Mouse (Mus musculus) layer of hippocampus, adult 2 months (tissue): ENCODE measurements around the gene Npepps. TPM values are rescaled to one million over a fixed set of nuclear protein-coding genes. Genes with fewer than 3 reads are reported as not detected.
"Not testable (repeated sequence)": the region's sequence is repeated elsewhere in the genome, so short reads cannot be mapped to it uniquely, and the experiment has no call there.

ENCODE experiments used
- DNase-seq, 2 experiments: peaks; one replicate each; pipeline ENCODE4 v3.0.0; 2022; ENCODE audit warnings: low spot score in 2 of 2
- H3K27ac ChIP-seq: fragments of 200-600 bp; 2 replicates; pipeline ENCODE4 v1.8.1; 2022
- H3K4me3 ChIP-seq: fragments of 200-600 bp; 2 replicates; pipeline ENCODE4 v1.8.1; 2022; ENCODE audit warnings: mild to moderate bottlenecking
- CTCF ChIP-seq: fragments of 200-600 bp; conservative IDR thresholded peaks from 2 replicates; pipeline ENCODE4 v1.8.1; 2022; ENCODE audit warnings: antibody characterized with exemption, mild to moderate bottlenecking, moderate library complexity
- total RNA-seq, 2 experiments: library from RNA; stranded (reverse); gene quantifications; 2 replicates each; pipeline ENCODE4 v1.2.3; 2021

Npepps gene
- total RNA-seq, 2 experiments from 2014 or later: 142 to 151 TPM

DNA sequence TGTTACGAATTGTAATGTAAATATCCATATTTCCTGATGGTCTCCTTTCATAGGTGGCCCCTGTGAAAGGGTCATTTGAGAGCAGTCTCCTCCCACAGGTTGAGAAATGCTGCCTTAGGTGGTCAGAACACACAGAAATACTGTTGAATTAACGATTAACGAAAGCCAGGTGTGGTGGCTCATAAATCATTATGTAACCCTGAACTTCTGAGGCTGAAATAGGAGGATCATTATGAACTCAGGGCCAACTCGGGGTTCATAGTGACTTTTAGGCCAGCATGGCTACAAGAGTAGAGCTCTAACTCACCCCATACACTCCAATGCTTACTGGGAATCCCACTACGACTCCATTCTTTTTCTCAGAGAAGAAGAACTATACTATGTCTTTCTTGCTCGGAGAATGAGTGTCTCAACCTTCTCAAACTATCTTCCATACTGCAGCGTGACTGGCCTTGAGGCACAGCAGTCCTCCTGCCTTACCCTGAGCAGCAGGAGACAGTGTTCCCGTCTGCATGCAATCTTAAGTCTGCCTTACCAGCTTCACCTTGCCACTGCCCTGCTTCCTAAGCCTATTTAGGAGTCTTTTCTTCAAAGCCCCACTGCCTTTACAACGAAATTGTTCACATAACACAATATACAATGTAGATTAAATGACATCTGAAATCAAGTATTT is 69.6 kb downstream of the Npepps start:
- H3K4me3 ChIP-seq: no peak overlapping the region
- no peak for TF ChIP-seq CTCF
- DNase-seq: no peak
- no peak overlapping the region for H3K27ac ChIP-seq

DNA sequence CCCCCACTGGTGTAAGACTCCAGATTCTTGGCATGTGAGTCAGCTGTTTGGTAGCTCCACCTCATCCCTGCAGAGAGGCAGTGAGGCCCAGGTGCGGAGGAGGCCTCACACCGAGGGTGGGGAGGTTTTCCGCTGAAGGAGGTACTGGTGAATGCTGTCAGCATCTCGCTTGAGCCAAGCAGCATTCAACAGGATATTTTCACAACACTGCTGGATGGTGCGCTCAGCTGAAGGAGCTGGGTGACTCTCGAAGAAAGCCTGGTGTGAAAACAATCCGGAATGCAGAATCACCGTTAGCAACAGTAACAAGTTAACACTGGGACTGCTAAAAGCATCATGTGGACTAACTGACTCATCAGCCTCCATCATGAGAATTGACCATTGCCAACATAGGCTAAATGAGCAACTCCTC is 73.4 kb downstream of the Npepps start:
- Histone ChIP-seq H3K4me3 (no peak overlapping the region), H3K27ac (no peak overlapping the region)
- TF ChIP-seq CTCF: no peak
- DNase-seq: no peak

DNA sequence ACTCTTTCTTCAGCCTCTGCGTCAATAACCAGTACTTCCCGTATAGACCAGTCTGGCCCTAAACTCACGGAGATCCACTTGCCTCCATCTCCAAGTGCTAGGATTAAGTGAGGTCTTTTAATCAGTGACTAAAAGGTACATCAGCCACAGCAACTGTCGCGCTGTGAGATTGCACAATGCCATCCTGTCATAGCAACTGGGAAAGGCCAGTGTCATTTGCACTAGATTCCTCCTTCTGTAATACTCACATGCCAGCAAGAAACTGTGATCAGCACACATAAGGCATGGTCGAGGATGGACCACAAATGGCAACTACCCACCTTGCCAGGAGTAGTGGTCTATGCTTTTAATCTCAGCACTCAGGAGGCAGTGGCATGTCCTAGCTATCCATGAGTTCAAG is 80.9 kb downstream of the Npepps start:
- Histone ChIP-seq H3K27ac (no peak overlapping the region), H3K4me3 (no peak overlapping the region)
- no peak for TF ChIP-seq CTCF
- no peak for DNase-seq

DNA sequence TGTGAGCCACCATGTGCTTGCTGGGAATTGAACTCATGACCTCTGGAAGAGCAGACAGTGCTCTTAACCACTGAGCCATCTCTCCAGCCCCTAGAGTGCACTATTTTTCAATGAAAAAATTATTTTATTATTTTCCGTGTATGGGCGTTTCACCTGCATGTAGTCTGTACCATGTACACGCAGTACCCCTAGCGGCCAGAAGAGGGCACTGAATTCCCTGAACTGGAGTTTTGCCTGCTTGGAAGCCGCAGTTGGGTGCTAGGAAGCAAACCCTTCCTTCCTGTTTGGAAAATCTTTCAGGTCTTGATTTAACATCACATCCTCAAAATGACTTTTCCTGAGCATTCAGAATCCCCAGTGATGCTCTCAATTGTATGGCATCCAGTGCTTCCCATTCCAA is 81.8 kb downstream of the Npepps start:
- TF ChIP-seq CTCF: peak; percentile 84
- peak in 1 of 2 experiments; percentile 30 for DNase-seq
- Histone ChIP-seq H3K27ac (no peak overlapping the region), H3K4me3 (no peak overlapping the region)

DNA sequence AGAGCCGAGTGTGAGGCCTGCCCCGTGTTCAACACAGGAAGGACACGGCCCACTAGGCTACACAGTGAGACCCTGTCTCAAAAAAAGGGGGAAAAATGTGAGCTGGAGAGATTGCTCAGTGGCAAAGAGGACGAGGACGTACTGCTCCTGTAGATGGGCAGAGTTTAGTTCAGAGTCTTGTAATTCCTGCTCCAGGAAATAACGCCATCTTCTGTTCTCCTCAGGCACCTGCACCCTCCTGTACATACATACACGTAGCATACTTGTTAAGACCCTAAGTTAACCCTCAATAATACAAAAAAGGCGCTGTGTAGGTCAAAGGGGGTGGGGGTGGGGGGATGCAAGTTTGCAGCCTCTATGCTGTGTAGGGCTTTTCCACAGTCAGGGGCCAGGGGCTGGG is 83.4 kb downstream of the Npepps start:
- no peak for DNase-seq
- Histone ChIP-seq H3K27ac (no peak overlapping the region), H3K4me3 (no peak overlapping the region)
- no peak for TF ChIP-seq CTCF

GRCm38 (mm10) chr11:97196541-97196940 is 83.9 kb downstream of the Npepps start:
- no peak for TF ChIP-seq CTCF
- Histone ChIP-seq H3K27ac (no peak overlapping the region), H3K4me3 (no peak overlapping the region)
- DNase-seq: no peak

GRCm38 (mm10) chr11:97192621-97192951 is 87.9 kb downstream of the Npepps start:
- Histone ChIP-seq H3K4me3 (no peak overlapping the region), H3K27ac (no peak overlapping the region)
- no peak for DNase-seq
- TF ChIP-seq CTCF: peak; percentile 56

DNA sequence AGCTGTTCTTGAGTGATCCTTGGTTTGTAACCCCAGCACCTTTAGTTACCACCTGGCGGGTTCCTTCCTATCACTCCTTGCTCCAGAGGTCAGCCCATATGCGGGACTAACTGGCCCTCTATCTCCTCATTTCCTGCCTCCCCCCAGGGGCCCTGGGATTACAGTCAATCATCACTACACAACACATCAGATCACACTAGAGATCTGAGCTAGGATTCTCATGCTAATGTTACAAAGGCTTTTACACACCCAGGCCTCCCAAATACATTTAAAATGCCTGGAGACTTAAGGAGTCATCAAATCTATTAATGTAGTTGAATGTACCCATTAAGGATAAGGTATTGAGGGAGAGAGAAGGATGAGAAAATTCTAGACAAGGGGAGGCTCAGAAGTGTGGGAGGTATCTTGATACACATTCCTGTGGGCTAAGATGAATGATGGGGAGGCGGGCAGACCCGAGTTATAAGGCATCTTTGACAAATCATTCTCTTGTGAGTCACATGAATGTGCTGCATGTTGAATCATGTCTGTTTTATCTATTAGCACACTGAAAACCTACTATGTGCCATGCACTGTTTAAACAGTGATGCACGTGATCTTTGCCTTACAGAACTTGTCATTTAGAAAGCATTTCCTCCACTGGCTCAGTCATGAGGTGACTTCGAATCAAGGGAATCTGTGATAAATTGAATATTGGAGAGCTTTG is 88.4 kb downstream of the Npepps start:
- TF ChIP-seq CTCF: no peak
- Histone ChIP-seq H3K27ac (no peak overlapping the region), H3K4me3 (no peak overlapping the region)
- DNase-seq: no peak

DNA sequence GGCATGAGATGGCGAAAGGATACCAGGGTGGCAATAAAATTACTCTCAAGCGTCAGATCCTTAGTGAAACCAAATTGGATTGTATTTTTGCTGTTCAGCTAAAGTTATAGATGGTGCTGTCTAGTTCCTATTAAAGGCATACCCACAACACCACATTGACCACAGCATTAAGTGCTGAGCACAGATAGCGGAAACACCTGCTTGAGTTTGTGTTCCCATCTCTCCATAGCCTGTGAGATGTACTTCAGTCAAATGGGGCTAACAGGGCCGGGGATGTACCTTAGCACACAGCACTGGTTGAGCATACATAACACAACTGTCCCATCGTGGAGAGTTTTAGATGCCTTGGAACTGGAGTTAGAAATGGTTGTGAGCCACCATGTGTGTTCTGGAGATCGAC is 89.4 kb downstream of the Npepps start:
- no peak overlapping the region for H3K27ac ChIP-seq
- TF ChIP-seq CTCF: no peak
- no peak for DNase-seq

GRCm38 (mm10) chr11:97189645-97190044 is 90.8 kb downstream of the Npepps start:
- H3K4me3 ChIP-seq, H3K27ac ChIP-seq, DNase-seq: not testable (repeated sequence)
- TF ChIP-seq CTCF: peak; percentile 36

More for the DNA sequence above, 89.4 kb downstream of the Npepps start:
- no peak overlapping the region for H3K4me3 ChIP-seq

GRCm38 (mm10) chr11:97189231-97189630 is 91.2 kb downstream of the Npepps start:
- H3K4me3 ChIP-seq: peak overlapping the region; percentile 92; the same call in 1 of the 2 replicates
- no peak for TF ChIP-seq CTCF
- DNase-seq: no peak
- H3K27ac ChIP-seq: no peak overlapping the region; the same call in 1 of the 2 replicates

- TF ChIP-seq CTCF: no peak
- Histone ChIP-seq H3K27ac (peak overlapping the region; percentile 94), H3K4me3 (peak overlapping the region; percentile 92)
- DNase-seq: no peak
These were observed 91.8 kb downstream of the Npepps start for GRCm38 (mm10) chr11:97188643-97188955.

GRCm38 (mm10) chr11:97187764-97188642 is 92.4 kb downstream of the Npepps start, which contains the start of gene Kpnb1:
Gene Kpnb1, minus strand, starts transcription at chr11:97187881.
- Histone ChIP-seq H3K4me3 (peak within 1 kb of the TSS; percentile 92), H3K27ac (peak within 1 kb of the TSS; percentile 95)
- no peak for TF ChIP-seq CTCF
- DNase-seq: peak; percentile 98 to 99
